Mouse (Mus musculus) C2C12 (cell line): Measurements from ENCODE around the gene Hist2h3c1.

Experiments used
- CEBPB ChIP-seq: IDR thresholded peaks from one replicate; pipeline ENCODE4 v1.6.1; 2011; ENCODE audit warnings: low read depth, mild to moderate bottlenecking, control low read depth, moderate library complexity
- CTCF ChIP-seq: IDR thresholded peaks from one replicate; pipeline ENCODE4 v1.5.1; 2011; ENCODE audit not compliant: control insufficient read depth, insufficient read depth, insufficient read length
- FOSL1 ChIP-seq: IDR thresholded peaks from one replicate; pipeline ENCODE4 v1.8.0; 2011; ENCODE audit warnings: mild to moderate bottlenecking, low read length; ENCODE audit not compliant: poor library complexity, insufficient read depth, severe bottlenecking
- MAX ChIP-seq: IDR thresholded peaks from one replicate; pipeline ENCODE4 v1.6.1; 2011; ENCODE audit warnings: mild to moderate bottlenecking, control low read depth
- MYOD1 ChIP-seq: IDR thresholded peaks from one replicate; pipeline ENCODE4 v1.6.1; 2011; ENCODE audit warnings: low read depth; ENCODE audit not compliant: control insufficient read depth, insufficient read length
- MYOG ChIP-seq: IDR thresholded peaks from one replicate; pipeline ENCODE4 v1.6.1; 2011; ENCODE audit not compliant: control insufficient read depth, insufficient read length; ENCODE audit errors: extremely low read depth
- USF1 ChIP-seq: IDR thresholded peaks from one replicate; pipeline ENCODE4 v1.6.1; 2011; ENCODE audit warnings: low read depth, mild to moderate bottlenecking, control low read depth, moderate library complexity

DNA sequence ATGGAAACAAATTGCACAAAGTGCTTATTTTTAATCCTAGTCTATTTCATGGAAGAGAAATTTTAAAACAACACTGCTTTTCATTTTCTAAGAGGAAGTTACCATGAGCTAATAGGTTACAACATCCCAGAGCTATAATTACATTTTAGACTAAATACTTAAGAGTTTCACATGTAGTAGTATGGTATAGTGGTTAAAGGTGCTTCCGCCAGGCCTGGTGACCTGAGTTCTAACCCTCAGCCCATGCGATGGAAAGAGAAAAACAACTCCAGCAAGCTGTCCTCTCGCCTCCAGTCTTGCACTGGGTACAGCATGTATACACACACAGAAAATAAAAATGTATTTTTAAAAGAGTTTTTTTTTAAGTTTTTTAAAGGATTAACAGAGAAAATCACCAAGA is 5.3 kb downstream of the Hist2h3c1 start:
- no peak for TF ChIP-seq CTCF
- no peak for TF ChIP-seq USF1
- no peak for TF ChIP-seq MAX
- no peak for TF ChIP-seq MYOD1
- TF ChIP-seq CEBPB: no peak
- TF ChIP-seq FOSL1: no peak
- TF ChIP-seq MYOG: no peak
